Mouse (Mus musculus) lung, adult 2 months (tissue): ENCODE data around the gene Rnf103. TPM values are rescaled to one million over a fixed set of nuclear protein-coding genes. Genes with fewer than 3 reads are reported as not detected.

Source experiments
- DNase-seq: peaks from one replicate; pipeline ENCODE4 v3.0.0; 2022
- H3K4me1 ChIP-seq: fragments of 200-500 bp; 2 replicates; pipeline ENCODE4 v1.6.1; 2011; ENCODE audit warnings: low read length; ENCODE audit not compliant: control insufficient read depth, insufficient read depth
- H3K4me3 ChIP-seq: fragments of 200-500 bp; replicated peaks from 2 replicates; pipeline ENCODE3; 2011; ENCODE audit warnings: low read depth, mild to moderate bottlenecking, control low read depth, low read length; ENCODE audit errors: extremely low read depth
- CTCF ChIP-seq: fragments of 200-500 bp; IDR thresholded peaks from 2 replicates; pipeline ENCODE4 v1.5.1; 2011; ENCODE audit warnings: mild to moderate bottlenecking, low read length, control low read depth; ENCODE audit not compliant: insufficient read depth
- POLR2A ChIP-seq: fragments of 200-500 bp; IDR thresholded peaks from 2 replicates; pipeline ENCODE4 v1.6.1; 2011; ENCODE audit warnings: low read depth, mild to moderate bottlenecking, control low read depth, low read length, borderline replicate concordance; ENCODE audit errors: extremely low read depth
- WGBS: fragments of 180-500 bp; shearing (Covaris S2); methylation state at CpG from one replicate; pipeline ENCODE4 v1.1.7; 2018; 5-methylcytosine and 5-hydroxymethylcytosine counted together
- polyA plus RNA-seq: library from polyadenylated mRNA; depleted of rRNA; stranded (reverse); fragments of >200 nt; gene quantifications from 2 replicates; pipeline ENCODE4 v1.2.3, GENCODE M21; 2012

The Rnf103 gene
- polyA plus RNA-seq, 1 experiment = 14.7 TPM

- DNase-seq = no peak
- TF ChIP-seq CTCF (no peak), POLR2A (no peak)
- WGBS = 55% methylated on average over 4 of the region's 4 CpGs
- Histone ChIP-seq H3K4me3 (no peak overlapping the region), H3K4me1 (peaks cover 4% of the 10 kb centered on the region; the same call in 1 of the 2 replicates)
Measured at GRCm38 (mm10) chr6:71492136-71492535, 1.6 kb upstream of the Rnf103 start.

- 18% methylated on average over 21 of the region's 22 CpGs for WGBS
- DNase-seq = no peak
- TF ChIP-seq POLR2A (no peak), CTCF (no peak)
- Histone ChIP-seq H3K4me1 (peaks cover 4% of the 10 kb centered on the region; the same call in 1 of the 2 replicates), H3K4me3 (peak overlapping the region; percentile 68)
Measured at GRCm38 (mm10) chr6:71492756-71493674, 679 bp upstream of the Rnf103 start.

DNA sequence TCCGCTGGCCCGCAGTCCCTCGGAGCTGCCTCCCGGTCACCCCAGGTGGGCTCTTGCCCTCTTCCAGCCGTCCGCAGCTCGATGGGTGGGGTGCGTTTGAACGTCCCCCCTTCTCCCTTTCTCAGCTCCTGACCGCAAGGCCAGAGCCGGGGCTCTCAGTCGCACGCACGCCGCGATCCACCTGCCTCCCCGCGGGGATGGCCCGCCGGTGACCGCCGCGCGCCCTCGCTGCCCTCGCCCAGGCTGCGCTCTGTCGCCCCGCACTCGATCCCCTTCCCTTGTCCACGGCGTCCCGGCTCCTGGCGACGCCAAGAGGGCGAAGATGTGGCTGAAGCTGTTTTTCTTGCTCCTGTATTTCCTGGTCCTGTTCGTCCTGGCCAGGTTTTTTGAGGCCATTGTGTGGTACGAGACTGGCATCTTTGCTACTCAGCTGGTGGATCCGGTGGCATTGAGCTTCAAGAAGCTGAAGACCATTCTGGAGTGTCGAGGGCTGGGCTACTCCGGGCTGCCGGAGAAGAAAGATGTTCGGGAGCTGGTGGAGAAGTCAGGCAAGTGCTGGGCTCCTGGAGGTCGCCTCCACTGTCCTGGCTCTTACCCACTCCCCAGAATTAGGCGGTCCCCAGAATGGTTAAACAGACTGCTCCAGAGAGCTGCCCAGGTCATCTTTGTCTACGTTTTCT lies 787 bp downstream of the Rnf103 start:
- WGBS = 2% methylated on average over 44 of the region's 46 CpGs
- peak; percentile 76 for DNase-seq
- TF ChIP-seq POLR2A = no peak
- peaks cover 4% of the 10 kb centered on the region; the same call in 1 of the 2 replicates for H3K4me1 ChIP-seq
- peak overlapping the region; percentile 83 for H3K4me3 ChIP-seq

- H3K4me1 ChIP-seq = peaks cover 15% of the 10 kb centered on the region
- TF ChIP-seq CTCF (no peak), POLR2A (no peak)
- WGBS = 70% methylated on average over 3 of the region's 3 CpGs
- no peak for DNase-seq
- H3K4me3 ChIP-seq = no peak overlapping the region
Measured at GRCm38 (mm10) chr6:71500575-71500974, 6.9 kb downstream of the Rnf103 start.

GRCm38 (mm10) chr6:71503001-71503400 lies 9.3 kb downstream of the Rnf103 start:
- DNase-seq = no peak
- Histone ChIP-seq H3K4me3 (no peak overlapping the region), H3K4me1 (peaks cover 11% of the 10 kb centered on the region)
- TF ChIP-seq POLR2A = no peak
- TF ChIP-seq CTCF = no peak
- 54% methylated on average over 4 of the region's 4 CpGs for WGBS

GRCm38 (mm10) chr6:71503670-71504069 lies 10.0 kb downstream of the Rnf103 start:
- no peak for DNase-seq
- H3K4me3 ChIP-seq = no peak overlapping the region
- peaks cover 11% of the 10 kb centered on the region for H3K4me1 ChIP-seq
- no peak for TF ChIP-seq POLR2A
- no peak for TF ChIP-seq CTCF

DNA sequence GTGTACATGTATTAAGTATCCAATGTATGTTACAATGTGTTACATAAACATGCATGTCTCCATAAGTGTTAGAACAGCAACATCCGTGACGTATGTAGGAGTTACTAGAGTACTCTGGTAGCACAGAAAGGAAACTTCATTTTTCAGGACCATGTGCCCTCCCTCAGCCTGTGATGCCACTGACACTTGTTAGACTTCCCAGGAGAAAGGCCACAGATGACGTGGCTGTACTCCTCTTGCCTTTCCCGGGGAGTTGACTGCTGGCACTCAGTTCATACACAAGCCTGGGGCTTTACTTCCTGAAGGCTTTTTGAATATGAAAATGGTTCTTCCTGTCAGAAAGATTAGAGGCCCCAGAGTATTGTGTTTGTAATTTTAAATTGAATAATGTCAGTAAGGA lies 10.4 kb downstream of the Rnf103 start:
- Histone ChIP-seq H3K4me1 (peaks cover 11% of the 10 kb centered on the region), H3K4me3 (no peak overlapping the region)
- WGBS = 44% methylated on average over 4 of the region's 4 CpGs
- DNase-seq = no peak
- TF ChIP-seq CTCF = no peak
- no peak for TF ChIP-seq POLR2A

DNA sequence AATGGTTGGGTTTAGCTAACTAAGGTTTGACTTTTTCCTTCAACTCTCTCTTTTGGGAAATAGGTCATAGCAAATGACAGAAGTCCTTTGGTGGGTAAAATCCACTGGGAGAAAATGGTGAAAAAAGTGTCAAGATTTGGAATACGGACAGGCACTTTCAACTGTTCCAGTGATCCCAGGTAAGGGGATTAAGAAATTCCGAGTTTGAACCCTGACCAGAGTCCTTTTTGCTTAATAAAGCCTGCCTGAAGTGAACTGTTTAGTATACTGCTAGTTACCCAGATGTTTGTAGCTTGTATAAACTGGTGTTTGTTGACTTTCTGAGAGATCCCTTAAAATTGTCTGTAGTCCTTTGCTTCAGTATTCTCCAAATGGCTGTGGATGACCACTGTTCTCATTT lies 12.0 kb downstream of the Rnf103 start:
- TF ChIP-seq POLR2A (no peak), CTCF (no peak)
- no peak for DNase-seq
- 97% methylated on average over 2 of the region's 2 CpGs for WGBS
- peaks cover 7% of the 10 kb centered on the region for H3K4me1 ChIP-seq
- H3K4me3 ChIP-seq = no peak overlapping the region

DNA sequence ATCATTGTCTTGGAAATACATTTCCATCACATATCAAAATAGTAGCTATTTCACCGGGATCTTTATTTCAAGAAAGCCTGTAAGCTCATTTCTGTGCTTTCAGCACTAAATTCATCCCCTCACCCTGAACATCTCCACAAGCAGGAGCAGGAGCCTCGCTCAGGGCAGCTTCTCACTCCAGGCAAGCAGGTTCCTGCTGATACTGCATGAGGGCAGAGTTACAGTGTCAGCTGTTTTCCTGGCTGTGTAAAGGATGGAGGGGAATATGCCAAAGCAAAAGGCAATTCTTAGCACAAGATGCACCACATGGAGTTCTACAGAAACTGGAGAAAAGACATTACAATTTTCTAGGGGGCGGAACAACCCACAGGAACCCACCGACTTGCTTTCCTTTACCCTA lies 25.8 kb downstream of the Rnf103 start:
- WGBS = 78% methylated on average over 4 of the region's 4 CpGs
- Histone ChIP-seq H3K4me3 (no peak overlapping the region), H3K4me1 (no peaks in the 10 kb centered on the region)
- no peak for DNase-seq
- no peak for TF ChIP-seq CTCF
- no peak for TF ChIP-seq POLR2A
